Mouse (Mus musculus): ENCODE data around the gene Limk2. TPM values are rescaled to one million over a fixed set of nuclear protein-coding genes. Genes with fewer than 3 reads are reported as not detected.
A peak's percentile ranks its signal among the peaks of the same experiment; 100 is the strongest.

Gene Limk2
- polyA plus RNA-seq, 1 experiment, result 37.8 TPM

DNA sequence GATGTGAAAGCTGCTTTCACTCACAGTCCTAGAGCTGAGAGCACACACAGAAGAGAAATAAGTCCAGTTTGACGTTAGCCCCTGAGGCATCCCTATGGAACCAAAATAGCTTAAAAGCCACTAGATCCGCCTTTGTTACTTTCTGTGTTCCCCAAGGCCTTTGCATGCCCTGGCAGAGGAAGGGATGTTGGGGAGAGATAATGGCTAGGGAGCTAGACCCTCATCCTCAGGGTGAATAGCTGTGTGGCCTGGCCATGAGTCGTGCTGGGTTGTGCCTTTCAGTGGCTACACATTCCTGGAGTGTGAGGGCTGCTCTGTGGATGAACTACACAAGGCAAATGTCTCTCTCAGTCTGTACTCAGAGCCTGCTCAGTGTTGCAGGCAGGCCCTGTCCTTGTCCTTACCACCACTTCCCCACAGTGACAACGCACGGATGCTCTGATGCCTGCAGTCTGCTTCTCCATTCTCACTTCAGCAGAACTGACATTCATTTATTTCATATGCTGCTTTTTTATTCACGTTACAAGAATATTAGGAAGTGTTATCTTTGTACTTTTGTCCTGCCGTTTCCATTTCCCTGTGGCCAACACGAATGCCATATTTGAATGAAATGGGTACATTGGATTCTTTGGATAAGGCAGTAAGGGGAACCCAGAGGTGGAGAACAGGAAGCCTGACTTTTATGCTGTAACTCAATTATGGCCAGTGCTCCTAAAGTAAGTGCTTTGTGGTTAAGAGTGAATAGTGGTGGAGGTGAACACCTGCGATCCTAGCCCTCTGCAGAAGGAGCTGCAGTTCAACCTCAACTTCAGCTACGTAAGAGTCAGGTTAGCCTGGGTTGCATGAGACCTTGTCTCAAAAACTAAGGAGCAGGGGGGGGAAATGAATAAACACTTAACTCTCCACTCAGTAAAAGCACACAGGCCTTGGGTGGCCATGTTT, 110.8 kb downstream of the Limk2 start:
- peaks cover 36% of the 10 kb centered on the region for H3K36me3 ChIP-seq (ENCODE audit: control insufficient read depth, insufficient read depth)
- H3K79me2 ChIP-seq (ENCODE audit: control insufficient read depth, insufficient read depth), result peaks cover 17% of the 10 kb centered on the region
- no peak overlapping the region for H3ac ChIP-seq (ENCODE audit: control insufficient read depth, insufficient read length)
- no peaks in the 10 kb centered on the region for H3K27me3 ChIP-seq (ENCODE audit: control insufficient read depth, insufficient read depth, insufficient read length)
- no peak overlapping the region for H3K4me2 ChIP-seq (ENCODE audit: low read depth)
- no peak overlapping the region for H3K4me3 ChIP-seq
- TF ChIP-seq TCF3 (IDR thresholded peaks at IDR 0.05; ENCODE audit: insufficient read length, low read depth) (no peak), CEBPB (IDR thresholded peaks at IDR 0.05; ENCODE audit: insufficient read depth, poor library complexity, severe bottlenecking) (no peak), TCF12 (IDR thresholded peaks at IDR 0.05; ENCODE audit: insufficient read depth, poor library complexity, severe bottlenecking) (no peak), MYOD1 (IDR thresholded peaks at IDR 0.05; ENCODE audit: control insufficient read depth in 1 of 3, insufficient read length in 2 of 3, low read depth in 2 of 3) (no peak), E2F4 (IDR thresholded peaks at IDR 0.05; ENCODE audit: insufficient read depth) (no peak)

DNA sequence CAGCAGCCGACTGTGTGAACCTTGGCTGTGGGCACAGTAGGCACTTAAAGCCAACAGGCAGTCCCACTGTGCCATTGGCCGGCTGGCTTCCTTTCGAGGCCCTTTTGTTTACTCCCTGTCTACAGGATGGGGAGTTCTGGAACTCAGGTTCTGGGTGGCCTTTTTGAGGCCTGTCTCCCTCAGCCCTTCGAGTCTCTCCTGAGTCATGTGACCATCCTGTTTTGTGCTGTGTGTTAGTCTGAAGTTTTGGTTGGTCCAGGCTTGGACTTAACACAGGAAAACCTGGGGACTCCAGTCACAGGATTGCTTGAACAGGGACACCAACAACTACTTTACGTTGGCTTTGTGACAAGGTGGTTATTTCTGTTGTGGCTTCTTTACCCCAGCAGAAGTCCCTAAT, 112.9 kb downstream of the Limk2 start:
- peaks cover 21% of the 10 kb centered on the region for H3K36me3 ChIP-seq (ENCODE audit: control insufficient read depth, insufficient read depth)
- H3K79me2 ChIP-seq (ENCODE audit: control insufficient read depth, insufficient read depth), result peaks cover 37% of the 10 kb centered on the region
- no peak overlapping the region for H3K4me3 ChIP-seq
- TF ChIP-seq USF1 (IDR thresholded peaks at IDR 0.05; ENCODE audit: low read depth), result peak; percentile 26
- TF ChIP-seq TCF3 (IDR thresholded peaks at IDR 0.05; ENCODE audit: insufficient read length, low read depth), result no peak
- no peak overlapping the region for H3K4me2 ChIP-seq (ENCODE audit: low read depth)
- no peaks in the 10 kb centered on the region for H3K27me3 ChIP-seq (ENCODE audit: control insufficient read depth, insufficient read depth, insufficient read length)
- no peak overlapping the region for H3ac ChIP-seq (ENCODE audit: control insufficient read depth, insufficient read length)

DNA sequence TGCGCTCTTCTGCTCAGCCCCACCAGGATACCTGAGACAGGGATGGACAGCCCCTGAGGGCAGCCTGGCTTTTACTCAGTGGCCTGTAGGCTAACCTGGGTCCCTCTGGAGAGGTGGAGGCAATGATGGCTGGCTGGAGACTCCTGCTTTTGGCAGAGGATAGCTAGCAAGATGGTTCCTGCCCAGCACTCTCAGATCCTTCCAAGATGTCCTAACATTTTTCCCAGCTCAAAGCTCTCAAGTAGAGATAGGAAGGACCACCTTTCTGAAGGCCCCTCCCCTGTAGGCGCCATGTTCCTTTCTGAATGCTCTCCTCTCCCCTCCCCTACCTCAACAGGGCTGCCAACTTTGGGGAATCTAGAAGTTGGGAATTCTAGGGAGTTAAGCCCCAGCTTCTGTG, 114.3 kb downstream of the Limk2 start:
- H3K4me3 ChIP-seq, result no peak overlapping the region
- no peak for TF ChIP-seq CEBPB (IDR thresholded peaks at IDR 0.05; ENCODE audit: insufficient read depth, poor library complexity, severe bottlenecking)
- TF ChIP-seq MYOD1 (IDR thresholded peaks at IDR 0.05; ENCODE audit: control insufficient read depth in 1 of 3, insufficient read length in 2 of 3, low read depth in 2 of 3), result no peak
- no peak for TF ChIP-seq USF1 (IDR thresholded peaks at IDR 0.05; ENCODE audit: low read depth)
- TF ChIP-seq REST (IDR thresholded peaks at IDR 0.05; ENCODE audit: insufficient read depth, insufficient read length), result no peak
- TF ChIP-seq TCF3 (IDR thresholded peaks at IDR 0.05; ENCODE audit: insufficient read length, low read depth), result no peak
- no peak for TF ChIP-seq TCF12 (IDR thresholded peaks at IDR 0.05; ENCODE audit: insufficient read depth, poor library complexity, severe bottlenecking)
- TF ChIP-seq POLR2AphosphoS2 (IDR thresholded peaks at IDR 0.05; ENCODE audit: insufficient read length, low read depth), result no peak
- TF ChIP-seq SRF (IDR thresholded peaks at IDR 0.05; ENCODE audit: control insufficient read depth, insufficient read length, low read depth), result no peak
- no peak for TF ChIP-seq POLR2A (IDR thresholded peaks at IDR 0.05; ENCODE audit: insufficient read length, low read depth)
- no peak for TF ChIP-seq E2F4 (IDR thresholded peaks at IDR 0.05; ENCODE audit: insufficient read depth)
- TF ChIP-seq MAX (IDR thresholded peaks at IDR 0.05; ENCODE audit: low read depth), result no peak
- no peak for TF ChIP-seq MYOG (IDR thresholded peaks at IDR 0.05; ENCODE audit: control insufficient read depth in 1 of 3, insufficient read depth in 1 of 3, insufficient read length in 2 of 3, low read depth in 2 of 3)
- peaks cover 21% of the 10 kb centered on the region for H3K36me3 ChIP-seq (ENCODE audit: control insufficient read depth, insufficient read depth)
- no peak overlapping the region for H3K4me2 ChIP-seq (ENCODE audit: low read depth)
- no peaks in the 10 kb centered on the region for H3K27me3 ChIP-seq (ENCODE audit: control insufficient read depth, insufficient read depth, insufficient read length)
- H3K79me2 ChIP-seq (ENCODE audit: control insufficient read depth, insufficient read depth), result peaks cover 45% of the 10 kb centered on the region
- no peak overlapping the region for H3ac ChIP-seq (ENCODE audit: control insufficient read depth, insufficient read length)

Other genes starting within 250 kb of the Limk2 start
- gene Sfi1, start 215.7 kb downstream of the Limk2 start, polyA plus RNA-seq (2012; fragmentation: generic; extraction: Trizol), result 6.2 TPM
- gene Eif4enif1, start 206.8 kb downstream of the Limk2 start, polyA plus RNA-seq (2012; fragmentation: generic; extraction: Trizol), result 24.1 TPM
- gene Drg1, start 142.8 kb downstream of the Limk2 start, polyA plus RNA-seq (2012; fragmentation: generic; extraction: Trizol), result 109 TPM
- gene Patz1, start 120.3 kb downstream of the Limk2 start, polyA plus RNA-seq (2012; fragmentation: generic; extraction: Trizol), result 14.5 TPM
- gene Pik3ip1, start 78.8 kb downstream of the Limk2 start, polyA plus RNA-seq (2012; fragmentation: generic; extraction: Trizol), result 5.8 TPM
- gene Rnf185, start 43.2 kb upstream of the Limk2 start, polyA plus RNA-seq (2012; fragmentation: generic; extraction: Trizol), result 47.2 TPM
- 0.62 TPM for gene Pla2g3, start 79.1 kb upstream of the Limk2 start, polyA plus RNA-seq (2012; fragmentation: generic; extraction: Trizol)
- 5.8 TPM for gene Inpp5j, start 95.6 kb upstream of the Limk2 start, polyA plus RNA-seq (2012; fragmentation: generic; extraction: Trizol)
- gene Selenom, start 105.5 kb upstream of the Limk2 start, polyA plus RNA-seq (2012; fragmentation: generic; extraction: Trizol), result 270 TPM
- 141 TPM for gene Smtn, start 131.4 kb upstream of the Limk2 start, polyA plus RNA-seq (2012; fragmentation: generic; extraction: Trizol)
- gene Morc2a, start 240.0 kb upstream of the Limk2 start, polyA plus RNA-seq (2012; fragmentation: generic; extraction: Trizol), result 28.2 TPM

Measured in myocyte (in vitro differentiated cells).